Mouse (Mus musculus): Measurements from ENCODE around the gene Slc35a1. TPM values are rescaled to one million over a fixed set of nuclear protein-coding genes. Genes with fewer than 3 reads are reported as not detected.

Gene Slc35a1
- 22.4 and 24.7 TPM in 2 replicates for polyA plus RNA-seq (2015; fragmentation: Nextera tagmentation; extraction: Ambion mirVana)

GRCm38 (mm10) chr4:34686874-34687567 lies at the start of gene Slc35a1:
Slc35a1 (minus strand) TSS chr4:34687438.

GRCm38 (mm10) chr4:34729851-34730341 lies 42.7 kb upstream of the Slc35a1 start, which contains the start of gene Cfap206:
Cfap206 (minus strand) TSS chr4:34730206.

GRCm38 (mm10) chr4:34614630-34615094 lies 72.6 kb downstream of the Slc35a1 start, which contains the start of the genes Orc3 and Rars2:
Orc3 (minus strand) TSS chr4:34614944.
Rars2 (plus strand) TSS chr4:34614957.

Other genes with a start within 250 kb of the Slc35a1 start
- gene Akirin2, start 136.5 kb downstream of the Slc35a1 start, polyA plus RNA-seq (2015; fragmentation: Nextera tagmentation; extraction: Ambion mirVana): 48.0 and 53.5 TPM in 2 replicates
- 44.0 and 46.1 TPM in 2 replicates for gene Orc3, start 72.5 kb downstream of the Slc35a1 start, polyA plus RNA-seq (2015; fragmentation: Nextera tagmentation; extraction: Ambion mirVana)
- 36.0 and 42.8 TPM in 2 replicates for gene Rars2, start 72.5 kb downstream of the Slc35a1 start, polyA plus RNA-seq (2015; fragmentation: Nextera tagmentation; extraction: Ambion mirVana)
- not detected in 2 replicates for gene Cfap206, start 42.8 kb upstream of the Slc35a1 start, polyA plus RNA-seq (2015; fragmentation: Nextera tagmentation; extraction: Ambion mirVana)
- not detected in 2 replicates for gene Gm136, start 68.8 kb upstream of the Slc35a1 start, polyA plus RNA-seq (2015; fragmentation: Nextera tagmentation; extraction: Ambion mirVana)
- 58.9 and 67.2 TPM in 2 replicates for gene Smim8, start 91.0 kb upstream of the Slc35a1 start, polyA plus RNA-seq (2015; fragmentation: Nextera tagmentation; extraction: Ambion mirVana)
- 5.5 and 6.4 TPM in 2 replicates for gene Zfp292, start 195.5 kb upstream of the Slc35a1 start, polyA plus RNA-seq (2015; fragmentation: Nextera tagmentation; extraction: Ambion mirVana)
- gene Cga, start 206.3 kb upstream of the Slc35a1 start, polyA plus RNA-seq (2015; fragmentation: Nextera tagmentation; extraction: Ambion mirVana): not detected in 2 replicates